Mouse (Mus musculus) forebrain, postnatal 0 days (tissue): Measurements from ENCODE around the gene Gm10447. TPM values are rescaled to one million over a fixed set of nuclear protein-coding genes. Genes with fewer than 3 reads are reported as not detected.

ENCODE experiments used
- ATAC-seq: fragments of 200-750 bp; cut with Nextera tagmentation; 2 replicates; pipeline ENCODE4 v1.8.0; 2017; ENCODE audit warnings: mild to moderate bottlenecking, moderate library complexity
- DNase-seq: peaks from one replicate; pipeline ENCODE4 v3.0.0-alpha.2; 2015
- H3K27ac ChIP-seq: fragments of 300-500 bp; sonication (generic); 2 replicates; pipeline ENCODE4 v1.5.1; 2014; ENCODE audit warnings: low read depth, mild to moderate bottlenecking, antibody characterized with exemption, low read length, moderate library complexity, mixed read lengths
- H3K27me3 ChIP-seq: fragments of 300-500 bp; sonication (generic); 2 replicates; pipeline ENCODE4 v1.6.1; 2014; ENCODE audit warnings: mild to moderate bottlenecking, low read length, mixed read lengths; ENCODE audit not compliant: insufficient read depth
- H3K36me3 ChIP-seq: fragments of 300-500 bp; sonication (generic); 2 replicates; pipeline ENCODE4 v1.6.1; 2014; ENCODE audit warnings: mild to moderate bottlenecking, moderate library complexity; ENCODE audit not compliant: insufficient read depth
- H3K4me1 ChIP-seq: fragments of 300-500 bp; sonication (generic); 2 replicates; pipeline ENCODE4 v1.6.1; 2014; ENCODE audit warnings: antibody characterized with exemption; ENCODE audit not compliant: insufficient read depth
- H3K4me2 ChIP-seq: fragments of 300-500 bp; sonication (generic); 2 replicates; pipeline ENCODE4 v1.6.1; 2014; ENCODE audit warnings: low read depth, mild to moderate bottlenecking, moderate library complexity
- H3K4me3 ChIP-seq: fragments of 300-500 bp; sonication (generic); 2 replicates; pipeline ENCODE4 v1.5.1; 2014; ENCODE audit warnings: low read depth, low read length, mixed read lengths
- H3K9ac ChIP-seq: fragments of 300-500 bp; sonication (generic); 2 replicates; pipeline ENCODE4 v1.6.1; 2014; ENCODE audit warnings: mild to moderate bottlenecking
- H3K9me3 ChIP-seq: fragments of 300-500 bp; sonication (generic); 2 replicates; pipeline ENCODE4 v1.6.1; 2016; ENCODE audit warnings: low read length
- CTCF ChIP-seq: sonication (generic); IDR thresholded peaks from 2 replicates; pipeline ENCODE4 v1.5.1; 2016; ENCODE audit warnings: antibody characterized with exemption, control low read depth, low read depth
- WGBS: fragments of 180-500 bp; shearing (Covaris S2); extraction: QIAGEN DNeasy Blood & Tissue Kit; methylation state at CpG from one replicate; pipeline ENCODE4 v1.1.7; 2014; 5-methylcytosine and 5-hydroxymethylcytosine counted together
- polyA plus RNA-seq: library from polyadenylated mRNA; unstranded; fragments of >200 nt; fragmentation: Nextera tagmentation; extraction: Ambion mirVana; gene quantifications from 2 replicates; pipeline ENCODE4 v1.2.1, GENCODE M21; 2015
- total RNA-seq: library from RNA; depleted of rRNA; stranded (reverse); fragments of >200 nt; gene quantifications from 2 replicates; pipeline ENCODE4 v1.2.3, GENCODE M21; 2014

Gm10447 gene
- total and polyA plus RNA-seq, 2 experiments from 2014 or later, result not detected

DNA sequence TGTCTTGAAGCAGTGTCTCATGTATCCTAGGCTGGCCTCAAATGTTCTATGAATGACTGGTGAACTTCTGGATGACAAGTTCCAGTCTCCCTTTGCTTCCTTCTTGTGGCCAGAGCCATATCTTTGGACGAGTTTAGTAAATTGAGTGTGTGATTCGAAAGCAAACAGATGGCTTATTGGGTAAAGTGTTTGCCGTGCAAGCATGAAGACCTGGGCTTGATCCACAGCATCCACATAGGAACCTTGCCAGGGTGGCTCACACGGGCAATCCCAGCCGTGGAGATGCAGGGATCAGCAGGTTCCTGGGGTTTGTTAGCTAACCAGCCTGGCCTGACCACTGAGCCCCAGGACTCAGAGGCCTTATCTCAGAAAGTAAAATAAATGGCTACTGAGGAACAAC, 3.9 kb downstream of the Gm10447 start:
- H3K27me3 ChIP-seq, result peaks cover 2% of the 10 kb centered on the region
- no peak overlapping the region for H3K27ac ChIP-seq
- H3K9me3 ChIP-seq, result no peaks in the 10 kb centered on the region
- no peak for DNase-seq
- H3K4me1 ChIP-seq, result peaks cover 5% of the 10 kb centered on the region; the same call in 1 of the 2 replicates
- no peak overlapping the region for H3K4me3 ChIP-seq
- TF ChIP-seq CTCF, result no peak
- no peak overlapping the region for H3K4me2 ChIP-seq
- ATAC-seq, result no peak
- H3K36me3 ChIP-seq, result no peaks in the 10 kb centered on the region
- no peak overlapping the region for H3K9ac ChIP-seq
- 84% methylated on average over 5 of the region's 5 CpGs for WGBS

DNA sequence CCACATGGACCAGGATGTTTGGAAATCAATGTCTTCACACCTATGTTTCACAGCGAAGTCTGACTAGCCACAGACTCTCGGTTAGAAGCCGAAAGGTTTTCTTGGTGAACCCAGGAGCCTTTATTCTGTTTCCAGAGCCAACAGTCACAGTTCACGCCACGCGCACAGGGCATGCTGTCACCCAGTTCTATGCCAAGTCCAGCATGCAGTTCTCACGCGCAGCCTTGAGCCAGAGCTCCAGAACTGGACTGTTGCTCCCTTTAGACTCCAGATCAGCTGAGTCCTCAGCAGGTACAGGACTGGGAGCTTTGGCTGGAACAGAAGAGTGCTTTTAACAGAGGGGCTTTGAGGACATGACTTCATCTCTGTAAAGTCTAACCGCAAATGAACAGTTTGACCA, 4.5 kb downstream of the Gm10447 start:
- Histone ChIP-seq H3K9ac (no peak overlapping the region), H3K4me1 (peaks cover 5% of the 10 kb centered on the region; the same call in 1 of the 2 replicates), H3K9me3 (no peaks in the 10 kb centered on the region), H3K4me2 (no peak overlapping the region), H3K27ac (no peak overlapping the region), H3K4me3 (no peak overlapping the region), H3K36me3 (no peaks in the 10 kb centered on the region), H3K27me3 (no peaks in the 10 kb centered on the region; the same call in 1 of the 2 replicates)
- ATAC-seq, result no peak
- DNase-seq, result no peak
- WGBS, result 95% methylated on average over 9 of the region's 9 CpGs
- TF ChIP-seq CTCF, result no peak

DNA sequence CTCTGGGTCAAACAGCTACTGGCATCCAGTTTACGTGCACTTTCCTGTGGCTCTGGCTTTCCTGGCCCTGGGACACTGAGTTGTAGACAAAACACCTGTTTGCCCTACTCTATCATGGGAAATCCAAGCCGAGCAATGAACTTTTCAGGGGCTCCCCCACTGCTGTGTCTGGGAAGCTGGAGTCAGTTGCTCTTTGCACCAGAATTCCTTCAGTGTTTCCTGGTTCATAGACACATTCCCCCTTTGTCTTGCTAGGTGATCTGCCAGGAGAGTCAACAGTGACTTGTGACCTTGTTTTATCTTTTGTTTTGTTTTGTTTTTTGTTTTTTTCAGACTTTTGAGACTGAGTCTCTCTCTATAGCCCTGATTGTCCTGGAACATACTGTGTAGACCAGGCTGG, 5.5 kb downstream of the Gm10447 start:
- Histone ChIP-seq H3K9me3 (no peaks in the 10 kb centered on the region), H3K27ac (no peak overlapping the region), H3K36me3 (no peaks in the 10 kb centered on the region), H3K4me3 (no peak overlapping the region), H3K9ac (no peak overlapping the region), H3K27me3 (no peaks in the 10 kb centered on the region; the same call in 1 of the 2 replicates), H3K4me1 (no peaks in the 10 kb centered on the region), H3K4me2 (no peak overlapping the region)
- no peak for TF ChIP-seq CTCF
- no peak for ATAC-seq
- WGBS, result 78% methylated on average over 2 of the region's 2 CpGs
- no peak for DNase-seq

DNA sequence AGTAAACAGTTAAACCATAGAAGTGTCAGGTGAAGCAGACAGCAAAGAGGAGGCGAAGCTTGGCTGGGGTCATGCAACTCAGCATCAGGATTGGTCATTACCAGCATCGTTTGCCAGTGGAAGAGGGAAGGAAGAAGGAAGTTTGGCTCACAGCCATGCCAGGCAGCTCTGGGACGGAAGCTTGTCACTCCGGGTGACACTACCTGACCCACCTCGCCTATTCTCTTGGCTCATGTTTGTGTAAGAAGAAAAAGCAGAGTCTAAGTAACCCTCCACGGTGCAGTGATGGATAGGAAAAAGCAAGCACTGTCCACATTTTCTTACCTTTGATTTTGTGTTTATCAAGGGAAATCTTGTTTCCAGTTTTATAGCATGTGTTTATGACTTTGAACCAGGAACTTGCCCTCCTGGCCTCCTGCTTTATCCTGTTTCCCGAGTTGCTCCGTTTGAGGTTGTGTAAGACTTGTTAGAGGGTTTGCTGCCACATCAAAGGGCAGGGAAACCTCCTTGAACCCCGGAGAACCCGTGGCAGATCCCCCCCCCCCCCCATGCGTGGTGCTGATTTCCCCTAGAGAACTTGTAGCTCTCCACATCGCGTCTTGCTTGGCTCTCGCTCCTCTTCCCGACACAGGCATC, 6.7 kb downstream of the Gm10447 start:
- Histone ChIP-seq H3K9ac (no peak overlapping the region), H3K4me2 (no peak overlapping the region), H3K27me3 (no peaks in the 10 kb centered on the region; the same call in 1 of the 2 replicates), H3K9me3 (no peaks in the 10 kb centered on the region), H3K36me3 (no peaks in the 10 kb centered on the region), H3K4me3 (no peak overlapping the region), H3K4me1 (no peaks in the 10 kb centered on the region), H3K27ac (no peak overlapping the region)
- ATAC-seq, result no peak
- WGBS, result 65% methylated on average over 15 of the region's 15 CpGs
- no peak for DNase-seq
- TF ChIP-seq CTCF, result no peak

DNA sequence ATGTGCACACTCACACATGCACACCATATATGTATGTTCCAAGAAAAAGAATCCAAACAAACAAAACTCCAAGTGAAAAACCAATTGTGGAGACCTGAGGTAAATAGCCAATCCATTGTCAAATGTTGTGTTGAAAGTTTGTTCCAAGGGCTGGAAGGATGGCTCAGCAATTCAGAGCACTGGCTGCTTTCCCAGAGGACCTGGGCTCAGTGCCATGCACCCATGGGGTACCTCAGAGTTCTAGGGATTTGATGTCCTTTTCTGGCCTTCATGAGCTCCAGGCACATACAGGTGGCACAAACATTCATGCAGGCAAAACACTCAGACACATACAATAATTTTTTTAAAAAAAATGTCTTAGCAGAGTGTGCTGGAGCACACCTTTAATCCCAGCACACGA, 8.4 kb downstream of the Gm10447 start:
- Histone ChIP-seq H3K9me3 (no peaks in the 10 kb centered on the region), H3K9ac (no peak overlapping the region), H3K27ac (no peak overlapping the region), H3K27me3 (no peaks in the 10 kb centered on the region), H3K4me3 (no peak overlapping the region), H3K36me3 (no peaks in the 10 kb centered on the region), H3K4me2 (no peak overlapping the region), H3K4me1 (no peaks in the 10 kb centered on the region)
- no peak for DNase-seq
- WGBS, result 72% methylated on average over 1 of the region's 1 CpGs
- ATAC-seq, result no peak
- TF ChIP-seq CTCF, result no peak

DNA sequence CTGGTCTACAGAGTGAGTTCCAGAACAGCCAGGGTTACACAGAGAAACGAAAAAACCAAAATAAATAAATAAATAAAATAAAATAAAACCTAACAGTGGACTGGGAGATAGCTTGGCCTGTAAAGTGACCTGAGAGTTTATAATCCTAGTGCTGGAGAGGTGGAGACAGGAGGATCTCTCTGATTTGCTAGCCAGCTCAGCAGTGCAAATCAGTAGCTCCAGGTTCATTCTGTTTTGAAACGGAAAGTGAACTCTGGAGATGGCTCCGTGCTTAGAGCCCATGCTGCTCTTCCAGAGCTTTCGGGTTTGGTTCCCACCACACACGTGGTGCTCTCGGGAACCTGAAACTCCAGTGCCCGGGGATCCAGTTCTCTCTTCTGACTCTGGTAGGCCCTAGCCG, 8.9 kb downstream of the Gm10447 start:
- H3K4me1 ChIP-seq, result no peaks in the 10 kb centered on the region

DNA sequence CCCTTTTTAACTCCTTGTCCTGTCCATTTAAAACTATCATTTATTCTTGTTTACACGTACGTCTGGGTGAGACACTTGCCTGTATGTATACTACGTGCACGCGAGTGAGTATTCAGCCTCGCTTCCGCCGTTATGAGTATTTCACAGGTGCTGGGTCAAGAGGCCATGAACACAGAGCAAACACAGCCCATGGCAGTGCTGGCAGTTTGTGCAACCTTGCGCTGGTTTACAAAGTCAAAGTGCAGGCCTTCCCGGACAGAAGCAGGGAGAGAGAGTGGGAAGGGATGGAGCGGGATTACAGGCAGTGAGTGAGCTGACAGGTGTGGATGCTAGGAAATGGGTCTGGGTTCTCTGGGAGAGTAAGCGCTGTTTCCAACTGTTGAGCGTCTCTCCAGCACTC, 10.7 kb downstream of the Gm10447 start:
- no peaks in the 10 kb centered on the region for H3K27me3 ChIP-seq
- H3K4me1 ChIP-seq, result no peaks in the 10 kb centered on the region
- no peak overlapping the region for H3K27ac ChIP-seq
- no peak overlapping the region for H3K4me2 ChIP-seq
- ATAC-seq, result no peak
- H3K9me3 ChIP-seq, result no peaks in the 10 kb centered on the region
- TF ChIP-seq CTCF, result no peak
- 89% methylated on average over 13 of the region's 13 CpGs for WGBS
- no peak overlapping the region for H3K9ac ChIP-seq
- H3K4me3 ChIP-seq, result no peak overlapping the region
- no peak for DNase-seq
- no peaks in the 10 kb centered on the region for H3K36me3 ChIP-seq

More for the DNA sequence above, 8.9 kb downstream of the Gm10447 start:
- DNase-seq (no peak), ATAC-seq (no peak)
- 90% methylated on average over 8 of the region's 8 CpGs for WGBS
- Histone ChIP-seq H3K27me3 (no peaks in the 10 kb centered on the region), H3K4me3 (no peak overlapping the region), H3K36me3 (no peaks in the 10 kb centered on the region), H3K27ac (no peak overlapping the region), H3K4me2 (no peak overlapping the region), H3K9me3 (no peaks in the 10 kb centered on the region), H3K9ac (no peak overlapping the region)
- no peak for TF ChIP-seq CTCF
